Mouse (Mus musculus) olfactory bulb, adult 2 months (tissue): ENCODE results near the gene Gas2l1.

ENCODE experiments used
- CTCF ChIP-seq: fragments of 200-500 bp; IDR thresholded peaks from 2 replicates; pipeline ENCODE4 v1.5.1; 2012; ENCODE audit warnings: low read depth, mild to moderate bottlenecking, low read length, moderate library complexity; ENCODE audit not compliant: insufficient read depth
- POLR2A ChIP-seq: fragments of 200-500 bp; IDR thresholded peaks from 2 replicates; pipeline ENCODE4 v1.6.1; 2012; ENCODE audit warnings: mild to moderate bottlenecking, low read depth, low read length, moderate library complexity; ENCODE audit not compliant: insufficient read depth

- TF ChIP-seq CTCF (no peak), POLR2A (no peak)
These were observed 35.2 kb upstream of the Gas2l1 start for GRCm38 (mm10) chr11:5100283-5100682.
